In genomic region chr3:153818723-153819122, GRCm38 (mm10) we compare ENCODE assay signal across 29 mouse cellular contexts. TPM values are rescaled to one million over a fixed set of nuclear protein-coding genes. Genes with fewer than 3 reads are reported as not detected.
A peak's percentile ranks its signal among the peaks of the same experiment; 100 is the strongest.
DNase-seq lines count a peak whose midpoint lies in the region; ATAC-seq and TF ChIP-seq lines count a peak whose summit lies in the region.
"Had no signal": no experiment of that assay in that cellular context is flagged by ENCODE, and none has a peak within 500 bp of the region (broad histone marks: within the 10 kb centered on the region; RNA-seq: fewer than 3 reads in every experiment).

No protein-coding gene starts in this region.

- H3K27me3 ChIP-seq in CH12.LX (replicated peaks), result no peaks in the 10 kb centered on the region
- no peaks in the 10 kb centered on the region for H3K27me3 ChIP-seq in forebrain, embryonic 14.5 days (replicated peaks; ENCODE audit: control insufficient read depth, insufficient read depth, low read length)
- H3K27me3 ChIP-seq: embryonic facial prominence, embryonic 12.5 days; hindbrain, embryonic 12.5 days; lung, embryonic 15.5 days; midbrain, embryonic 13.5 days; stomach, embryonic 15.5 days had no signal

- no peak for TF ChIP-seq RAD21 in CH12.LX (IDR thresholded peaks at IDR 0.05; ENCODE audit: low read depth, low read length)

- H3K4me3 ChIP-seq in CH12.LX (replicated peaks in 1 of 3; ENCODE audit: low read depth in 2 of 3, low read length in 2 of 3, poor library complexity in 1 of 3), result no peak overlapping the region
- H3K4me3 ChIP-seq in forebrain, embryonic 14.5 days (ENCODE audit: low read depth, low read length), result no peak overlapping the region
- H3K4me3 ChIP-seq: embryonic facial prominence, embryonic 12.5 days; hindbrain, embryonic 12.5 days; lung, embryonic 15.5 days; megakaryocyte, embryonic 14.5 days; midbrain, embryonic 13.5 days; stomach, embryonic 15.5 days had no signal

- no peak overlapping the region for H3K27ac ChIP-seq in CH12.LX (ENCODE audit: insufficient read depth, low read depth)
- H3K27ac ChIP-seq in forebrain, embryonic 14.5 days (ENCODE audit: low read depth, low read length), result no peak overlapping the region
- H3K27ac ChIP-seq: embryonic facial prominence, embryonic 12.5 days; hindbrain, embryonic 12.5 days; hindbrain, postnatal 0 days; lung, embryonic 15.5 days; midbrain, embryonic 13.5 days; stomach, embryonic 15.5 days had no signal

- dilution Hi-C loops in CH12.LX (cut with MboI; ENCODE audit: extremely low pct_ligation_motif_present, extremely low pct_unique_long_range_greater_than_20kb, low sequenced_read_pairs), result loop anchor here (25.0 kb wide), 1 partner anchor 156 kb away; no protein-coding TSS in a partner anchor

- no peak overlapping the region for H3K9ac ChIP-seq in CH12.LX (ENCODE audit: insufficient read depth, low read depth)
- no peak overlapping the region for H3K9ac ChIP-seq in forebrain, embryonic 14.5 days (ENCODE audit: low read length)
- H3K9ac ChIP-seq: embryonic facial prominence, embryonic 12.5 days; forebrain, postnatal 0 days; hindbrain, embryonic 12.5 days; lung, embryonic 15.5 days; midbrain, embryonic 13.5 days; stomach, embryonic 15.5 days had no signal

- no peaks in the 10 kb centered on the region for H3K79me2 ChIP-seq in CH12.LX (replicated peaks; ENCODE audit: control insufficient read depth, extremely low read depth, insufficient read depth, poor library complexity, severe bottlenecking)

- peak; percentile 69 for ATAC-seq in erythroid progenitor cell, adult 5-6 weeks (replicated peaks; ENCODE audit: low FRiP score, poor library complexity, severe bottlenecking)
- ATAC-seq in megakaryocyte-erythroid progenitor cell, adult 5-6 weeks (replicated peaks; ENCODE audit: low FRiP score, low TSS enrichment, poor library complexity, severe bottlenecking), result 0 out of 2 replicates have a peak, but pooled peaks have one; percentile 43
- no peak for ATAC-seq in forebrain, embryonic 14.5 days
- ATAC-seq: activated CD4-positive, CD25-positive, alpha-beta regulatory T cell, adult 4 months; intestine, embryonic 16.5 days; midbrain, embryonic 13.5 days had no signal

- no peak for TF ChIP-seq CTCF in CH12.LX (conservative IDR thresholded peaks at IDR 0.05 in 1 of 2, IDR thresholded peaks at IDR 0.05 in 1 of 2; ENCODE audit: low read depth in 2 of 2, low read length in 2 of 2)

- in situ Hi-C loops in CH12.LX (cut with MboI; ENCODE audit: low pct_ligation_motif_present, low pct_unique_long_range_greater_than_20kb, low sequenced_read_pairs), result no loop called here

- TF ChIP-seq POLR2A in CH12.LX (IDR thresholded peaks at IDR 0.05; ENCODE audit: low read depth, low read length), result no peak

- TF ChIP-seq EP300 in CH12.LX (IDR thresholded peaks at IDR 0.05; ENCODE audit: low read length), result no peak

- H3K36me3 ChIP-seq in CH12.LX (replicated peaks in 1 of 2; ENCODE audit: control insufficient read depth in 1 of 2, insufficient read depth in 1 of 2, low read length in 1 of 2), result no peaks in the 10 kb centered on the region
- no peaks in the 10 kb centered on the region for H3K36me3 ChIP-seq in forebrain, embryonic 14.5 days (ENCODE audit: control insufficient read depth, insufficient read depth, low read length)
- H3K36me3 ChIP-seq: embryonic facial prominence, embryonic 12.5 days; hindbrain, embryonic 12.5 days; lung, embryonic 15.5 days; midbrain, embryonic 13.5 days; stomach, embryonic 15.5 days had no signal

- 99% methylated on average over 3 of the region's 3 CpGs for WGBS in forebrain, embryonic 14.5 days

- H3K4me2 ChIP-seq in CH12.LX (ENCODE audit: insufficient read depth, low read depth, poor library complexity, severe bottlenecking), result no peak overlapping the region
- no peak overlapping the region for H3K4me2 ChIP-seq in forebrain, embryonic 14.5 days (ENCODE audit: low read length)
- H3K4me2 ChIP-seq: embryonic facial prominence, embryonic 12.5 days; hindbrain, embryonic 12.5 days; lung, embryonic 15.5 days; midbrain, embryonic 13.5 days; stomach, embryonic 15.5 days had no signal

- H3K4me1 ChIP-seq in CH12.LX (ENCODE audit: control insufficient read depth in 1 of 2, insufficient read depth in 2 of 2), result peaks cover 2 to 25% of the 10 kb centered on the region in 2 experiments; a peak in 3 of 4 replicates
- peaks cover 2% of the 10 kb centered on the region; the same call in 1 of the 2 replicates for H3K4me1 ChIP-seq in forebrain, embryonic 14.5 days (ENCODE audit: control insufficient read depth, insufficient read depth, low read length)
- H3K4me1 ChIP-seq: embryonic facial prominence, embryonic 12.5 days; stomach, embryonic 15.5 days had no signal

- H3K9me3 ChIP-seq in CH12.LX (replicated peaks; ENCODE audit: low read length), result peaks cover 14% of the 10 kb centered on the region
- H3K9me3 ChIP-seq in forebrain, embryonic 14.5 days (replicated peaks; ENCODE audit: control insufficient read depth, low read length), result no peaks in the 10 kb centered on the region
- H3K9me3 ChIP-seq: embryonic facial prominence, embryonic 12.5 days; lung, embryonic 15.5 days; midbrain, embryonic 13.5 days; stomach, embryonic 15.5 days had no signal

- DNase-seq in 416B (ENCODE audit: low read depth) (peak; percentile 15), CH12.LX (ENCODE audit: extremely low read depth) (no peak)
- DNase-seq in forebrain, embryonic 14.5 days (ENCODE audit: low spot score), result no peak
- DNase-seq in lung, postnatal 4 days, result no peak
- DNase-seq: adrenal gland, adult 2 months; cerebellum, adult 8-10 months; cerebellum, postnatal 25 days; forebrain, postnatal 0 days; kidney, adult 8-10 months; kidney, postnatal 10 days; layer of hippocampus, adult 9-11 months had no signal

TF ChIP-seq in CH12.LX, 34 proteins besides CTCF, POLR2A, EP300 and RAD21:
- TF ChIP-seq TCF12 (IDR thresholded peaks at IDR 0.05; ENCODE audit: low read depth, low read length) (no peak), POLR2AphosphoS2 (IDR thresholded peaks at IDR 0.05; ENCODE audit: low read depth, low read length) (no peak), IRF4 (IDR thresholded peaks at IDR 0.05; ENCODE audit: low read depth, low read length) (no peak), MAFK (IDR thresholded peaks at IDR 0.05; ENCODE audit: insufficient replicate concordance, low read length) (0 out of 2 replicates have a peak, but pooled peaks have one; percentile 23)

RNA-seq across cellular contexts. Expression of gene Asb17, which starts 25.3 kb away (rescaled TPM):
- 0.13 TPM in 2 replicates for total RNA-seq in CH12.LX (2012; rRNA removed)
- total RNA-seq in CH12.LX (2014; rRNA removed), result not detected in 2 replicates
- 0.27 TPM in 1 of 2 replicates, not detected in the other for polyA plus RNA-seq in CH12.LX (2012; ENCODE audit: insufficient read length, low read depth)
- 0.72 TPM in 1 of 2 replicates, not detected in the other for total RNA-seq in erythroid progenitor cell, adult 5-6 weeks (2015; ENCODE audit: low replicate concordance)
- not detected in 2 replicates for total RNA-seq in erythroid progenitor cell, adult 5-6 weeks (2017; ENCODE audit: low replicate concordance)
- 11.2 and 12.2 TPM in 2 replicates for total RNA-seq in megakaryocyte-erythroid progenitor cell, adult 5-6 weeks (2014; fragmentation: Nextera tagmentation)
- 3.7 and 4.2 TPM in 2 replicates for total RNA-seq in megakaryocyte-erythroid progenitor cell, adult 5-6 weeks (2017)
- not detected in 2 replicates for polyA plus RNA-seq in forebrain, embryonic 14.5 days (2014; fragmentation: Nextera tagmentation; extraction: Ambion mirVana)
- total RNA-seq: adrenal gland, adult 2 months; adrenal gland, postnatal 4 days; forebrain, postnatal 0 days; gastrocnemius, postnatal 4 days; heart, postnatal 25 days; hindbrain, postnatal 0 days; left cerebral cortex, adult 18-20 months; left cerebral cortex, postnatal 14 days; liver, adult 2 months had no signal
- polyA plus RNA-seq: adrenal gland, adult 2 months; forebrain, postnatal 0 days; hindbrain, postnatal 0 days; liver, adult 2 months; midbrain, embryonic 13.5 days; small intestine, adult 2 months had no signal
